Mouse (Mus musculus): Measurements from ENCODE around the gene Chpt1. TPM values are rescaled to one million over a fixed set of nuclear protein-coding genes. Genes with fewer than 3 reads are reported as not detected.
"Not testable (repeated sequence)": the region's sequence is repeated elsewhere in the genome, so short reads cannot be mapped to it uniquely, and the experiment has no call there.

The Chpt1 gene
- polyA plus RNA-seq, 1 experiment from 2014 or later: 5.1 TPM

GRCm38 (mm10) chr10:88491632-88492031 lies 12.2 kb downstream of the Chpt1 start:
- ATAC-seq (ENCODE audit: low read depth): no peak
- H3K9ac ChIP-seq: no peak overlapping the region
- WGBS (ENCODE audit: insufficient replicate concordance): 40% methylated on average over 7 of the region's 7 CpGs
- H3K9me3 ChIP-seq (replicated peaks): no peaks in the 10 kb centered on the region
- no peak overlapping the region for H3K4me2 ChIP-seq
- H3K36me3 ChIP-seq: no peaks in the 10 kb centered on the region
- H3K4me1 ChIP-seq (replicated peaks): no peaks in the 10 kb centered on the region
- no peak overlapping the region for H3K27ac ChIP-seq
- H3K4me3 ChIP-seq (replicated peaks): no peak overlapping the region
- no peak for DNase-seq
- no peaks in the 10 kb centered on the region for H3K27me3 ChIP-seq

- Histone ChIP-seq H3K4me3 (replicated peaks) (no peak overlapping the region), H3K36me3 (no peaks in the 10 kb centered on the region), H3K4me1 (replicated peaks) (no peaks in the 10 kb centered on the region), H3K27me3 (no peaks in the 10 kb centered on the region), H3K9ac (no peak overlapping the region), H3K27ac (no peak overlapping the region), H3K4me2 (no peak overlapping the region), H3K9me3 (replicated peaks) (no peaks in the 10 kb centered on the region)
- no peak for DNase-seq
- WGBS (ENCODE audit: insufficient replicate concordance): 72% methylated on average over 5 of the region's 5 CpGs
- no peak for ATAC-seq (ENCODE audit: low read depth)
These were observed 15.2 kb downstream of the Chpt1 start for GRCm38 (mm10) chr10:88488629-88489028.

GRCm38 (mm10) chr10:88482866-88483265 lies 21.0 kb downstream of the Chpt1 start:
- WGBS (ENCODE audit: insufficient replicate concordance): 72% methylated on average over 10 of the region's 10 CpGs
- not testable (repeated sequence) for H3K9ac ChIP-seq; H3K27me3 ChIP-seq; H3K4me3 ChIP-seq (replicated peaks); H3K27ac ChIP-seq; H3K9me3 ChIP-seq (replicated peaks); H3K4me1 ChIP-seq (replicated peaks); H3K4me2 ChIP-seq; H3K36me3 ChIP-seq; ATAC-seq (ENCODE audit: low read depth); DNase-seq

GRCm38 (mm10) chr10:88460122-88460820 lies 43.6 kb downstream of the Chpt1 start:
- H3K4me2 ChIP-seq: no peak overlapping the region
- H3K27me3 ChIP-seq: no peaks in the 10 kb centered on the region
- no peak overlapping the region for H3K9ac ChIP-seq
- DNase-seq (no peak), ATAC-seq (ENCODE audit: low read depth) (no peak)
- no peak overlapping the region for H3K27ac ChIP-seq
- H3K4me1 ChIP-seq (replicated peaks): no peaks in the 10 kb centered on the region
- no peaks in the 10 kb centered on the region for H3K36me3 ChIP-seq
- WGBS (ENCODE audit: insufficient replicate concordance): 68% methylated on average over 18 of the region's 18 CpGs
- H3K4me3 ChIP-seq (replicated peaks): no peak overlapping the region
- H3K9me3 ChIP-seq (replicated peaks): no peaks in the 10 kb centered on the region

- H3K27me3 ChIP-seq: no peaks in the 10 kb centered on the region
- no peaks in the 10 kb centered on the region for H3K36me3 ChIP-seq
- no peaks in the 10 kb centered on the region for H3K4me1 ChIP-seq (replicated peaks)
- no peak for DNase-seq
- no peak within 1 kb of the TSS for H3K9ac ChIP-seq
- no peak within 1 kb of the TSS for H3K4me2 ChIP-seq
- no peak within 1 kb of the TSS for H3K27ac ChIP-seq
- H3K9me3 ChIP-seq (replicated peaks): no peaks in the 10 kb centered on the region
- no peak within 1 kb of the TSS for H3K4me3 ChIP-seq (replicated peaks)
- ATAC-seq (ENCODE audit: low read depth): no peak
- WGBS (ENCODE audit: insufficient replicate concordance): 75% methylated on average over 33 of the region's 33 CpGs
These were observed 44.3 kb downstream of the Chpt1 start, which contains the start of gene Sycp3 for GRCm38 (mm10) chr10:88459502-88459992. Sycp3 (plus strand) TSS chr10:88459569.

- ATAC-seq (ENCODE audit: low read depth) (no peak), DNase-seq (no peak)
- no peak overlapping the region for H3K27ac ChIP-seq
- H3K27me3 ChIP-seq: no peaks in the 10 kb centered on the region
- H3K4me3 ChIP-seq (replicated peaks): no peak overlapping the region
- no peak overlapping the region for H3K9ac ChIP-seq
- no peaks in the 10 kb centered on the region for H3K9me3 ChIP-seq (replicated peaks)
- no peaks in the 10 kb centered on the region for H3K4me1 ChIP-seq (replicated peaks)
- WGBS (ENCODE audit: insufficient replicate concordance): 38% methylated on average over 6 of the region's 6 CpGs
- no peak overlapping the region for H3K4me2 ChIP-seq
- no peaks in the 10 kb centered on the region for H3K36me3 ChIP-seq
These were observed 46.1 kb downstream of the Chpt1 start for GRCm38 (mm10) chr10:88457816-88458215.

- no peak overlapping the region for H3K9ac ChIP-seq
- DNase-seq (no peak), ATAC-seq (ENCODE audit: low read depth) (no peak)
- no peaks in the 10 kb centered on the region for H3K36me3 ChIP-seq
- 74% methylated on average over 6 of the region's 6 CpGs for WGBS (ENCODE audit: insufficient replicate concordance)
- H3K4me1 ChIP-seq (replicated peaks): no peaks in the 10 kb centered on the region
- no peak overlapping the region for H3K4me2 ChIP-seq
- H3K4me3 ChIP-seq (replicated peaks): no peak overlapping the region
- H3K9me3 ChIP-seq (replicated peaks): no peaks in the 10 kb centered on the region
- no peak overlapping the region for H3K27ac ChIP-seq
- no peaks in the 10 kb centered on the region for H3K27me3 ChIP-seq
These were observed 51.9 kb downstream of the Chpt1 start for GRCm38 (mm10) chr10:88451990-88452389.

- Histone ChIP-seq H3K9ac (no peak overlapping the region), H3K4me2 (no peak overlapping the region), H3K36me3 (no peaks in the 10 kb centered on the region), H3K4me3 (replicated peaks) (no peak overlapping the region), H3K4me1 (replicated peaks) (no peaks in the 10 kb centered on the region), H3K27me3 (no peaks in the 10 kb centered on the region), H3K27ac (no peak overlapping the region), H3K9me3 (replicated peaks) (no peaks in the 10 kb centered on the region)
- DNase-seq: no peak
- 68% methylated on average over 2 of the region's 2 CpGs for WGBS (ENCODE audit: insufficient replicate concordance)
- ATAC-seq (ENCODE audit: low read depth): no peak
These were observed 52.7 kb downstream of the Chpt1 start for GRCm38 (mm10) chr10:88451221-88451620.

- no peak for DNase-seq
- Histone ChIP-seq H3K27ac (no peak overlapping the region), H3K4me2 (no peak overlapping the region), H3K4me3 (replicated peaks) (no peak overlapping the region), H3K9me3 (replicated peaks) (no peaks in the 10 kb centered on the region), H3K27me3 (no peaks in the 10 kb centered on the region), H3K4me1 (replicated peaks) (no peaks in the 10 kb centered on the region), H3K36me3 (peaks cover 29% of the 10 kb centered on the region), H3K9ac (no peak overlapping the region)
- no peak for ATAC-seq (ENCODE audit: low read depth)
- WGBS (ENCODE audit: insufficient replicate concordance): 68% methylated on average over 6 of the region's 6 CpGs
These were observed 62.6 kb downstream of the Chpt1 start for GRCm38 (mm10) chr10:88441224-88441623.

- no peak overlapping the region for H3K27ac ChIP-seq
- H3K4me3 ChIP-seq (replicated peaks): no peak overlapping the region
- WGBS (ENCODE audit: insufficient replicate concordance): 75% methylated on average over 6 of the region's 6 CpGs
- H3K27me3 ChIP-seq: no peaks in the 10 kb centered on the region
- no peak overlapping the region for H3K9ac ChIP-seq
- ATAC-seq (ENCODE audit: low read depth): no peak
- H3K4me2 ChIP-seq: no peak overlapping the region
- no peaks in the 10 kb centered on the region for H3K4me1 ChIP-seq (replicated peaks)
- DNase-seq: no peak
- H3K9me3 ChIP-seq (replicated peaks): no peaks in the 10 kb centered on the region
- peaks cover 24% of the 10 kb centered on the region for H3K36me3 ChIP-seq
These were observed 75.9 kb downstream of the Chpt1 start for GRCm38 (mm10) chr10:88427998-88428397.

GRCm38 (mm10) chr10:88426896-88427295 lies 77.0 kb downstream of the Chpt1 start:
- DNase-seq: no peak
- peaks cover 21% of the 10 kb centered on the region for H3K36me3 ChIP-seq

More at GRCm38 (mm10) chr10:88426896-88427295, 77.0 kb downstream of the Chpt1 start:
- Histone ChIP-seq H3K4me3 (replicated peaks) (no peak overlapping the region), H3K27me3 (no peaks in the 10 kb centered on the region), H3K4me1 (replicated peaks) (no peaks in the 10 kb centered on the region), H3K9me3 (replicated peaks) (no peaks in the 10 kb centered on the region), H3K4me2 (no peak overlapping the region), H3K9ac (no peak overlapping the region), H3K27ac (no peak overlapping the region)
- 56% methylated on average over 5 of the region's 5 CpGs for WGBS (ENCODE audit: insufficient replicate concordance)
- no peak for ATAC-seq (ENCODE audit: low read depth)

All from liver, embryonic 13.5 days (tissue).